Mouse (Mus musculus) cerebellum, adult 9-11 months (tissue): Measurements from ENCODE around the gene Tas1r1.
A peak's percentile ranks its signal among the peaks of the same experiment; 100 is the strongest.

Experiments used
- DNase-seq: peaks from one replicate; pipeline ENCODE4 v3.0.0; 2022

The Tas1r1 gene

DNA sequence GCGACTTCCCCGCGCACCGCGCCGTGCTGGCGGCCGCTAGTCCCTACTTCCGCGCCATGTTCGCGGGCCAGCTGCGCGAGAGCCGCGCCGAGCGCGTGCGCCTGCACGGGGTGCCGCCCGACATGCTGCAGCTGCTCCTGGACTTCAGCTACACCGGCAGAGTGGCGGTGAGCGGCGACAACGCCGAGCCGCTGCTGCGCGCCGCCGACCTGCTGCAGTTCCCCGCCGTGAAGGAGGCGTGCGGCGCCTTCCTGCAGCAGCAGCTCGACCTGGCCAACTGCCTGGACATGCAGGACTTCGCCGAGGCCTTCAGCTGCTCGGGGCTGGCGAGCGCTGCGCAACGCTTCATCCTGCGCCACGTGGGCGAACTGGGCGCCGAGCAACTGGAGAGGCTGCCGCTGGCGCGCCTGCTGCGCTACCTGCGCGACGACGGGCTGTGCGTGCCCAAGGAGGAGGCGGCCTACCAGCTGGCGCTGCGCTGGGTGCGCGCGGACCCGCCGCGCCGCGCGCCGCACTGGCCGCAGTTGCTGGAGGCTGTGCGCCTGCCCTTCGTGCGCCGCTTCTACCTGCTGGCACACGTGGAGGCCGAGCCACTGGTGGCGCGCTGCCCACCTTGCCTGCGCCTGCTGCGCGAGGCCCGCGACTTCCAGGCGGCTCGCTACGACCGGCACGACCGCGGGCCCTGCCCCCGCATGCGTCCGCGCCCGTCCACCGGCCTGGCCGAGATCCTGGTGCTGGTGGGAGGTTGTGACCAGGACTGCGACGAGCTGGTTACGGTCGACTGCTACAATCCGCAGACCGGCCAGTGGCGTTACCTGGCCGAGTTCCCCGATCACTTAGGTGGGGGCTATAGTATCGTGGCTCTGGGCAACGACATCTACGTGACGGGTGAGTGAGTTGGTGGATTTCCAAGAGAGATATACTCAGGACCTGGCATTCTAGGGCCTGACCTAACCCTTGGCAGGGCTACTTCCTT is 29.0 kb downstream of the Tas1r1 start:
- DNase-seq, result peak; percentile 84

DNA sequence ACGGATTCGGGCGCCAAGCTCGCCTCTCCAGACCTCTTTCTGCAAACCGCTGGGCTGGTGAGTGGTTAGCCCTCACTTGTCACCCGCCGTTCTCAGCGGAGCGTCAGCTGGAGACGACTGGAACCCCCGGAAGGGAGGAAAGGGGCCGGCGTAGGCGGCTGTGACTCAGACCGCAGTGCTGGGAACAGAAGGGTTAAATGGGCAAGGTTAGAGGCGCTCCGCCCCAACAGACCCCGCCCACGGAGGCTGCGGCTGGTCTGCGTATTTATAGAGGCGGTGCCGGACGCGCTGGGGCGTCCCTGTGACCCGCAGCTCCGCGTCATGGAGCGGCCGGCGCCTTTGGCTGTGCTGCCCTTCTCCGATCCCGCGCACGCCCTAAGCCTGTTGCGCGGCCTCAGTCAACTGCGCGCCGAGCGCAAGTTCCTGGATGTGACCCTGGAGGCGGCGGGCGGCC is 29.7 kb downstream of the Tas1r1 start, which contains the start of gene Klhl21:
Klhl21 (plus strand) TSS at position 182 of the 454 bp plus-strand sequence.
- peak; percentile 94 for DNase-seq

DNA sequence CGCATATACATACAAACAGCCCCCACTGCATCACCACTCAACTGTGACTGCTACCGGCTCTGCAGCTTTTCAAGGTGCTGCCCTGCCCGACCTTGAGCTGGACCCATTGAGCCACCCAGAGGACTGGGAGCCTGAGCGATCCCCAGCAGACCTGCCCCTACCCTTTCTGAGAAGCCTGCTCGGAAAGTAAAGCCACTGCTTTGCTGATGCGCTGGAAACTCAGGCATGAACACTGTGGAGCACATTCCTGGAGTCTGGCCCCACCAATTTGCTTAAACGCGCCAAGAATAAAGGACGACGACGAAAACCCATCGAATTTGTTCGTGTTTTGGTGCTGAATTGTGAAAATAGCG is 30.2 kb downstream of the Tas1r1 start:
- no peak for DNase-seq

DNA sequence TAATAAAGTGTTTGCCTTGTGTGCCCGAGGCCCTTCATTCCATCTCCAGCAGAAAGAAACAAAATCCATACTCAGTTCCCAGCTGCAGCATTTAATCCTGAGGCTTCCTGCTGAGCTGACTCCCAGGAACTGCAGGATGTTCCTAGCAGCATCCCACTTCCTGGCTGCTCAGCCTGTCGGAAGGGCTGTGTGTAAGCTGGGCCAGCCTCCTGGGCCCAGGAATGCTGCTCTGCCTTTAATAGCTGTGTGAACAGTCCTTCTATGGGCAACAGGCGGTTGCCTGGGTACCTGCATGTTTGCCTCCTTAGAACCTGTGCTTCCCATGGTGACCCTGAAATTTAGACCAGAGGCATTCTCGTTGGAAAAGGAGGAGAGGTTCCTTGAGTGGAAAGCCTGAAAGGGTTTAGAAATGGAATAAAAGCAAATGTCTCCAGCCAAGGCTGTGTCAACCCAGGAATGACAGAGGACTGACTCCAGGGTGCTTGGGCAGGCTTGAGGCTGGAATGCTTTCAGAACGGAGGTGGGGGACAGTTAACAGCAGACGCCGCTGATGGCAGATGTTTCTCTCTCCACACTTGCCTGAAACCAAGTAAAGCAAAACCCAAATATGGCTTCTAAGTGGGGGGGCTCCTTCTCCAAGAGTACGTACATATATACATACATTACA is 30.8 kb downstream of the Tas1r1 start:
- no peak for DNase-seq

DNA sequence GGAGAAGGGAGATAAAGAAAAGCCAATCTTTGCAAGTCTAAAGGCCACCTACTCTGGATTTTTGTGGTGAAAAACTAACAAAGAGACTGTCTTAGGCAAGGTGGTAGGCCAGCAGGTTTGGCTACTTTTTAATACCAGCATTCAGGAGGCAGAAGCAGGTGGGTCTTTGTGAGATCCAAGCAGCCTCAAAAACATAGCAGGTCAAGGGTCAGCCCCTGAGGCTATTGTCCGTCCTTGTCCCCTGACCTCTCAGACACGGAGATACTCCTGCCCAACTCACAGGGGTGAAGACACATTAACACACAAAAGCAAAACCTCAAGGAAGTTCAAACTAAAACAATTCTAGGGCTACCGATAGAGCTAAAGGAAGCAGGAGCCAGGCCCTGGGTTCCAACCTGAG is 31.6 kb downstream of the Tas1r1 start:
- DNase-seq, result no peak

DNA sequence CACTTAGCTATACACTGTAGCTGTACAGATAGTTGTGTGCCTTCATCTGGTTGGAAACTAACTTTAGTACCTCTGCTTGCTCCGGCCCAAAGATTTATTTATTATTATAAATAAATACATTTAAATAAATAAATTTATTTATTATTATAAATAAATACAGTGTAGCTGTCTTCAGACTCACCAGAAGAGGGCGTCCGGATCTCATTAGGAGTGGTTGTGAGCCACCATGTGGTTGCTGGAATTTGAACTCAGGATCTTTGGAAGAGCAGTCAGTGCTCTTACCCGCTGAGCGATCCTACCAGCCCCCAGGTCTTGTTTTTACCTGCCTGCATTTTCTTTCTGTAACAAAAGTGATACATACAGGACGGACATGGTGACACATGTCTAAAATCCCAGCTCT is 32.2 kb downstream of the Tas1r1 start:
- DNase-seq, result no peak

DNA sequence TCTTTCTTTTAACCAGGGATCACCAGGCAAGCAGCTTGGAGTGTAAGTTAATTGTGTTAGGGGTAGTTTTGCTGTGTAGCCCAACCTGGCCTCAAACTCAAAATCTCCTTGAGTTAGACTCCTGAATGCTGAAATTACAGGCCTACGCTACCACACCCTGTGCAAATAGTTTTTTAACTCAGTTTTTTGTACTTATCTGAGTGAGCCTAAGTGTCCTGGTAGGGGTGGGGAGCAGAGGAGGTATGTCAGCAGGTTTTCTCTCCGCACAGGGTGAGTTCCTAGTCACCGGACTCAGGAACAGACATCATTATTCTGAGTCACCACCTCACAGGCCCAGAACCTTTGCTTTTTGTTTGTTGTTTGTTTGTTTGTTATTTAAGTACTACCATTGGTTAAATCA is 36.3 kb downstream of the Tas1r1 start:
- DNase-seq, result no peak

DNA sequence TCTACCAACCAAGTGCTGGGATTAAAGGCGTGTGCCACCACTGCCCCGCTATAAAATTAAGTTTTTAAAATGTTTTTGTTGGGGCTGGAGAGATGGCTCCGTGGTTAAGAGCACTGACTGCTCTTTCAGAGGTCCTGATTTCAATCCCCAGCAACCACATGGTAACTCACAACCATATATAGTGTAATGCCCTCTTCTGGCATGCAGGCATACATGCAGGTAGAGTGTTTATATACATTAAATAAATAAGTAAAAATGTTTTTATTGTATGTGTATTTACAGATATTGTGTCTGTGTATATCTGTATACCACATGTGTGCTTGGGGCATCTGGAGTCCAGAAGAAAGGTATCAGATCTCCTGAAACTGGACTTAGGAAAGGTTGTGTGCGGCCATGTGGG is 37.0 kb downstream of the Tas1r1 start:
- no peak for DNase-seq

DNA sequence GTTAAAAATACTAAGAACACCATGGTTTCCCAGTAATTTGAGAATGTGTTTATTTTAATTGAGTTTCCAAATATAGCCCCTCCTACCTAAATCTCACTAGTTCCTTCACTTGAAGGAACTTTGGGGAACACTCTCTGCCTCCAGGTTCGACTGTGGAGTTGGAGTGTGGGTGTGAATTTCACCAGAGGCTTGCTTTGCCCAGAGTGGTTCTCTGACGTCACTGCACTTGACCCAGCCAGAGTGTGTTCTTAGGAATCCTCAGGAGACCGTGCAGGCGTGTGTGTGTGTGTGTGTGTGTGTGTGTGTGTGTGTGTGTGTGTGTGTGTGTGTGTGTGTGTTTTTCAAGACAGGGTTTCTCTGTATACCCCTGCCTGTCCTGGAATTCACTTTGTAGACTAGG is 37.5 kb downstream of the Tas1r1 start:
- no peak for DNase-seq

DNA sequence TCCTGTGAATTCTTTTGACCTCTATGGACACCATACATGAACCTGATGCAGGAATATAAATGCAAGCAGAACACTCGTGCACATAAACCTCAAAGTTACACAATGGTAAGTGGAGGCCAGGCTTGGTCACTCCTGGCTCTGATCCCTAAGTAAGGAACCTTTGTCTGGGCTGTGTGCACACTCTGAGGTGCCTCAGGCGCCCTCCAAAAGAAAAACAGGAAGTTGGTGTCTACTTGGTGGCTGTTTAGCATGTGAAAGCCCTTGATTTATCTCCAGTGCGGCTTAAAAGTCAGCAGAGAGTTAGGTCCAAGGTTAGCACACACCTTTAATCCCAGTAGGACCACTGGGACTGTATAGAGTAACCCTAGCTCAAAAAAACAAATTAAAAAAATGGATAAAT is 38.9 kb downstream of the Tas1r1 start:
- no peak for DNase-seq

DNA sequence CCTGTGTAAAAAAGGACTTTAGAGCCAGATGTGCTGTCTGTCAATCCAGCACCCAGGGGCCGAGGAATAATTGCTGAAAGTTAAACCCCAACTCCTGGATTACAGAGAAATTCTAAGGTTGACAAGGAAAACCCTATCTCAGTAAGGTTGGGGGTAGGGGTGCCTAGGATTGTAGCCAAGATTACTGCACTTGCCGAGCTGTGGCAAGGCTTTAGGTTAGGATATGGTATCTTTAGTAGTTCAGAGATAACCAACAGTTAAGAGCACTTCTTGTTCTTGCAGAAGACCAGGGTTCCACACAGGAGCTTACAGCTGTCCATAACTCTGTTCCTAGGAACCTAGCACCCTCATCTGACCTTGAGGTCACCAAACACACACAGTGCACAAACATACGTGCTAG is 40.7 kb downstream of the Tas1r1 start:
- no peak for DNase-seq

DNA sequence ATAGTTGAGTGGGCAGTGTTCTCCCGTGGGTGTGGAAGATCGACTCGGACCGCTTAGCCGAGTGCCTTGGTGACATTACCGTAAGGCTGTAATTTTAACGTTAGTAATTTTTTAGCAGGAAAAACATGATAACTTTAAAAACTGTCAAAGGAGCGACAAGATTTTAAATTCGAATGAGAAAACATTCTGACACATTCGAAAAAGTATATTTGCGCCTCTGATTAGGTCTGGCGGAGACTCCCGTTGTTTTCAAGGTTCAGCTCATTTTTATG is 41.5 kb downstream of the Tas1r1 start:
- DNase-seq, result no peak

DNA sequence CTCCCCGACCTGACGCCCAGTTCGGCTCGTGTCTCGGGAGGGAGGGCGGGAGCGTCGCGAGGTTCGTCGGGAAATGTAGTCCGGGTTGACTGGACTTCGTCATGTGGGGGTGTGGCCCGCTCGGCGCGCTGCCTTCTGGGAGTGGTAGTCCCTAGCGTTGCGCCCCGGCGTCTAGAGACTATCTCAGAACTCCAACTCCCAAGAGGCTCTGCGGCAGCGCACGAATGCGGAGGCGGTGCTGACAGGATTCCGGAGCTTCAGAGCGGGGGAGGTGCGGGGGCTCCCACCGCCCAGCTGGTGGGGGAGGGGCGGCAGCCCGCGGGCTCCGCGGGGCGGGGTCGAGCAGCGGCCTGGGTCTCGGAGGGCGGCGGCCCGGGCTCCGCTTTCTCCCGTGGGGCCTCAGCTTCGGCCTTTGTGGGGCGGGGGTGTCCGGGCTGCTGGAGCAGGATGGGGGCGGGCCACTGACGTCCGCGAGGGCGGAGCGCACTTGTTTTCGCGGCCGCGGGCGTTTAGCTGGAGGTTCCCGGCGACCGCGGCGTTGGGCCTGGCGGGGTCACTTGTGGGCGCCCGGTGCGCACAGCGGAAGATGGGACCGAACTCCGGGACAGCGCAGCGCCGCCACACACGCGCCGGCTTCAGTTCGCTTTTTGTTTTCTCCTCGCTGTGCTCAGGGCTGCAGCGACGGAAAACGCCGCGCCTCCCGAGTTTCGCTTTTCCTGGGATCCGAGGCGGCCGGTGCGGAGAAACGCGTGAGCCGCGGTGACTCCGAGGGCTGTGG is 42.0 kb downstream of the Tas1r1 start, which contains the start of gene Phf13:
Phf13 (minus strand) TSS at position 86 of the 778 bp plus-strand sequence.
- peak; percentile 99 for DNase-seq

DNA sequence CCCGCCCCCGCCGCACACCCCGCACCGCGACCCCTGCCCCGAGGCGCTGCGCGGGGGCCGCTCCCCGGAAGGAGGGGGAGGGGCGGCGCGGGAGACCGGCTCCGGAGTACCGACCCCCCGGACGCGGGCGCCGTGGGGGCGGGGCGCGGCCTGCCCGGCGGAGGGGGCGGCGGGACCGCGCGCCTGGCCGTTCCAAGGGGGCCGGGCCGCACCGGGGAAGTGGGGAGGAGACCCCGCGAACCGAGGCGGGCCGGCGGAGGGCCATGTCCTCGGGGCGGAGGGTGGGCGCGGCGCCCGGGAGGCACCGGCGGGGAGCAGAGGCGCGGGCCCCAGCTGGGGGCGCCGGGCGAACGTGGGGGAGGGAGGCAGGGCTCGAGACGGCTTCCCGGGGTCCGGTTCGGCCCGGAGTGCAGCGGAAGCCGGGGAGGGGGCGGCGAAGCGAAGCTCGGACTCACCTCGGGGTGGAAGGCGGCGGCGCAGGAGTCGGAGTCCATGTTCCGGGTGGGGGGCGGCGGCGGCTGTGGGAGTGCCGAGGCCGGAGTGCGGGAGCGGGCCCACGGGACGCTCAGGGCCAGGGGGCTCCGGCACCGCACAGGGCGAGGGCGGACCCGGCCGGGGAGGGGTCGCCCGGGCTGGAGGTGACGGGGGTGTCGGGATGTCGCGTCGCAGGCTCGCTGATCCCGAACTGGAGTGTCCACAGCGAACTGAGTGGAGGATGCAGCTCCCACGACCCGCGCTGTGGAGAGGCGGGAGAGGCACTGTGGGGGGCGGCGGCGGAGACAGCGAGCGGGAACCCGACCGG is 42.8 kb downstream of the Tas1r1 start:
- DNase-seq, result no peak

DNA sequence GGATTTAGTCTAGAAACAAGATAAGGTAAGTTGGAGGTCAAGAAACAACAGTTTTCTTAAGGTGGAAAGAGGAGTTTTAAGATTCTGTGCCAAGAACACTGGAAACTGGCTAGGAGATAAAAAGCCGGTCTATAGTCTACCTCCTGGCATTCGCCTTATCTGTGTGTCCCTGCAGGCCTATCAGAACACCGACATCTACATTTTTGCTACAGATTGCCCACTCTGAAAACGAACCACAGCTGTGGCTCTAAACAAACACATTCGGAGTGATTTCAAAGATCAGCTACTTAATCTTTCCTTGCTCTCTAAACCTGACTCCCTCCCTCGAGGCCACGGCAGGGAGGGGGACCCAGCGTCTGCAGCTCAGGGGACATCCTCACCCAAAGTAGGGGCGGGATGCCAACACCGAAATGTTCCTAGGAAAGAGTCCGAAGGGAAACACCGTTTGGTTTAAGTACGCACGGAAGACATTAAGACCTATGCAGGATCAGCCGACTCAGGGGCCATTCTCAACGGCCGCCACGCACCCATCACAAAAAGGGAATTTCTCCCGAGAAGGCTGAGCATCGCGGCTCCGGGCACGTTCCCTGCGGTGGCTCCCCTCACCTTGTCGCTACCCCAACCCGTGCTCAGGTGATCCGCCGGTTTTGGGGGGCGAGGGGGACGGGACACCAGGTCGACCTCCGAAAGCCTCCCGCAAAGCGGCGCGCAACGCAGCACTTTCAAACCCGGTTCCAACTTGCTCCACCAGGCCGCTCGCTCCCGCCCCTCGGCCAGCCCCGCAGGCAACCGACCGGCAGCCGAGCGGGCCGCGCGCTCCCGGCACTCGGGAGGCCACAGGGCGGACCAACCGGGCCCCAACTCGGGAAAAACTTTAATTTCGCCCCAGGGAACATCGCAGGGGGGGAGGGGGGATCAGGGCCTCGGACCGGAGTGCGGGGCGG is 43.9 kb downstream of the Tas1r1 start:
- DNase-seq, result peak; percentile 72

DNA sequence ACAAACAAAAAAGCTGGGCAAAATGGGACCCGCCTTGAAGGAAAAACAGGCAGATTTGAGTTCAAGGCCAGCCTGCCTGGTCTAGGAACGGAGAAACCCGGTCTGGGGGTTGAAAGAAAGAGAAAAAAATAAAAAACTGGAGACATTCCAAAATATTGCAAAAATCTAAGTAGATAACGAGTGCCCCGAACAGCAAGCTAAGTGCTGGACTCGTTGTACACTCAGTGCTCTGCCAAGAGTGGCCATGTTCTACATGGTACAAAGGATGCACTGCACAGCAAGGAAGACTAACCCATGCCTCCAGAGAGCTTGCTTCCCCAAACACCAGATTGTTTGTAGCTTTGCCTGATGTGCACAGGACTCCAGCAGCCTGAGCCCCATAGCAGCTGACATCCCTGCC is 45.3 kb downstream of the Tas1r1 start:
- DNase-seq, result no peak

DNA sequence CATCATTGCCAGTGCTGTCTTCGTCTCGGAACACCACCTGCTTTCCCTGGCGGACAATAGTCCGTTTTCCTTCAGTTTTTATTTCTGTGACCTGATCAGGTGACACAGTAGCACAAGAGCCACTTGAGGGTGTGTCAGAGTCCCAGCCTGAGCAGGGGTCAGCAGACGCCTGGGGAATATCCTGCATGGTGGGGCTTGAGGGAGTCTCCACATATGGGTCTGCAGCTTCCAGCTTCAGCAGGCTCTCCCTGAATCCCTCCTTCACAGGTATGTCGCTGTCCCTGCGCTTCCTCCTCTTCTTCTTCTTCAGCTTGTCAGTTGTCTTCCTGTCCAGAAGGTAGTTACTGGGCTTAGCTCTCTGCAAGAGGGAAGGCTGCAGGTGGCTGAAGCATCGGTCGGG is 46.3 kb downstream of the Tas1r1 start:
- DNase-seq, result no peak

DNA sequence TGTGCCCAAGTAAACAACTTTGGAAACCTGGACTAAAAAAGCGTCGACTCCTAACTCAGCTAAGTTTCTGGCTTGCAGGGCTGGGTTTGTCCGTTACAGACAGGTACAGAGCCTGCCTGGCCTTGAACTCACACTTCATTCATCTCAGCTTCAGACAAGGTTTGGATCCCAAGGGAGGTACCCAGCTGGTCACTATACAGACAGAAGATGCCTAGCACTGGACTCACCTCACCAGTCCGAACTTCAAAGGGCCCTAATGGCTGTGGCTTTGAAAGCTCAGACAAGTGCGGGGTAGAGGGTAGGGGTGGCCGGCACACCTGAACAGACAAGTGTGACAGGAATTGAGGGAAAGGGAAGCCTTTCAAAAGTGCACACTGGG is 49.3 kb downstream of the Tas1r1 start:
- no peak for DNase-seq

DNA sequence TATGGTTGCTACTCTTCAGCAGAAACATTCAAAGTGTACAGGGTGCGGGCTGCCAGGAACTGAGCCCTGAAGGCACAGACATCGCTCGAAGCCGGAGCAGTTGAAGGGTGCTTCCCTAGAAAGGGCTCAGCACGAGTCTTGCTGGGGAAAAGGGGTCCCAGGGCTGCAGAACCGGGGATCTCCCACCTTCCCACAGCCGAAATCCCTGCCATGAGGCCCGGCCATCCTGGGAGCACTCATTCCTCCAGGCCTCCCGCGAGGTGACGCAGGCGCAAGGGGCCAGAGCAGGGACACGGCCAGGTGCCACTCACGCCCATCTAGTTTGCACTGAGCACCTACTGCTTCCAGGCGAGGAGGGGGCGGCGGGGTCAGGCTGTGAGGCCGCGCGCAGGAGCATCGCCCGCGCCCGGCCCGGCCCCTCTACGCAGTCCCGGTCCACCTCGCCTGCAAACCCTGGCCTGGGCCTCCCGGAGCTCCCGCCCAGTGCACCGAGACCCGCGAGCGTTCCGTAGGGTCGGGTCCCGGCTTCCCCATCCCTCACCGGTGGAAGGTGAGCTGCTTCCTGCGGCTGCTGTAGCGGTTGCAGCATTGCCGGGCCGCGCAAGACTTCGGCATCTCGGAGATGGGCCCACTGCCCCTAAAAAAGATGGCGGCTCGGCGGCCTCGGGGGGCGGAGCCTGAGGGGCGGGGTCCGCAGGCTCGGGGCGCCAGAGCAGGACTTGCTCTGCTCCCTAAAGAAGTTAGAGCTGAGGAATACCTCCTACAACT is 49.8 kb downstream of the Tas1r1 start, which contains the start of gene Thap3:
Thap3 (minus strand) TSS at position 656 of the 768 bp plus-strand sequence.
- peak; percentile 83 for DNase-seq

DNA sequence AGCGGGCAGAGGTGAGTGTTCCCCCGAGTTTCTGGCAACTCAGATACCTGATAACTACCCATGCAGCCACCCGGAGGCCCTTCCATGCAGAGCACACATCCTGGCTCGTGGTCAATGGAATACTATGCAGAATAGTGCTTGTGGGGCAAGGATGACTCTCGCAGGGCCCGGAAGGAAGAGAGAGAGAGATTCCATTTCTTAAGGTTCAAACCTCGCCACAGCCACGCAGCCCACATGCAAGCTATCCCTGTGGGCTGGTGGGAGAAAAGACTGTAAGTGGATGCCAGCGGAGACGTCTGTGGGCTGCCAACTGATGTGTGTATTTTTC is 50.4 kb downstream of the Tas1r1 start:
- DNase-seq, result no peak

DNA sequence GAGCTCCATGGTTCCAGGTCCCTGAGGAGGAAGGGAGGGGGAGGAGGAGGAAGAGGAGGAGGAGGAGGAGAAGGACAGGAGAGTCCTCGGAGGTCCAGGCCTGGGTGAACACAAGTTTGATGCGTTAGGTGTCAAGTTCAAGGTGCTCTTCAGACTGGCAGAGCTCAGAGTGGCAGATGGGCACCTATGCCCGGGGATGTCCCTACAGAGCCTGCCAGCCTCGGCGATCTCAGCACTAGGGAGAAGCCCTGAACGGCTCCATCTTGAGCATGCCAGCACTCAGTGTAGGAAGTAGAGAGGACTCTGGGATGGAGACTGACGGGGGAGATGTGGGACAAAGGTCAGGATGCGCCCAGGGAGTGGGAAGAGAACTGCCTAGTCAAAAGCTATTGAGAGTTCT is 51.7 kb downstream of the Tas1r1 start:
- peak; percentile 62 for DNase-seq
